Mouse (Mus musculus) frontal cortex, postnatal 10 days (tissue): ENCODE results near the gene Coro2b.

ENCODE experiments used
- DNase-seq, 2 experiments: peaks; one replicate each; pipeline ENCODE4 v3.0.0; 2022; ENCODE audit warnings: low spot score in 2 of 2, mixed read lengths in 1 of 2

Gene Coro2b

GRCm38 (mm10) chr9:62513492-62514133, 23.2 kb downstream of the Coro2b start:
- DNase-seq, result no peak

- DNase-seq, result no peak
Measured at GRCm38 (mm10) chr9:62510530-62510936, 26.3 kb downstream of the Coro2b start.

GRCm38 (mm10) chr9:62509617-62510016, 27.2 kb downstream of the Coro2b start:
- DNase-seq, result no peak

GRCm38 (mm10) chr9:62508740-62509524, 27.9 kb downstream of the Coro2b start:
- no peak for DNase-seq

- no peak for DNase-seq
Measured at GRCm38 (mm10) chr9:62506467-62507067, 30.3 kb downstream of the Coro2b start.

- no peak for DNase-seq
Measured at GRCm38 (mm10) chr9:62504129-62504528, 32.7 kb downstream of the Coro2b start.

- no peak for DNase-seq
Measured at GRCm38 (mm10) chr9:62502361-62502760, 34.5 kb downstream of the Coro2b start.

- no peak for DNase-seq
Measured at GRCm38 (mm10) chr9:62501566-62501965, 35.3 kb downstream of the Coro2b start.

- no peak for DNase-seq
Measured at GRCm38 (mm10) chr9:62500007-62500406, 36.8 kb downstream of the Coro2b start.

GRCm38 (mm10) chr9:62498945-62499344, 37.9 kb downstream of the Coro2b start:
- no peak for DNase-seq

- DNase-seq, result no peak
Measured at GRCm38 (mm10) chr9:62497135-62498092, 39.4 kb downstream of the Coro2b start.

GRCm38 (mm10) chr9:62492306-62492990, 44.4 kb downstream of the Coro2b start:
- no peak for DNase-seq

- DNase-seq, result peak in 1 of 2 experiments; percentile 42
Measured at GRCm38 (mm10) chr9:62491611-62492010, 45.2 kb downstream of the Coro2b start.

- no peak for DNase-seq
Measured at GRCm38 (mm10) chr9:62491104-62491503, 45.7 kb downstream of the Coro2b start.

GRCm38 (mm10) chr9:62484107-62484506, 52.7 kb downstream of the Coro2b start:
- DNase-seq, result peak; percentile 46 to 55

GRCm38 (mm10) chr9:62482788-62483187, 54.1 kb downstream of the Coro2b start:
- DNase-seq, result no peak

- no peak for DNase-seq
Measured at GRCm38 (mm10) chr9:62480898-62481642, 55.8 kb downstream of the Coro2b start.

- no peak for DNase-seq
Measured at GRCm38 (mm10) chr9:62480149-62480548, 56.7 kb downstream of the Coro2b start.

- peak; percentile 72 to 83 for DNase-seq
Measured at GRCm38 (mm10) chr9:62476782-62477487, 59.9 kb downstream of the Coro2b start.

- DNase-seq, result no peak
Measured at GRCm38 (mm10) chr9:62474206-62474605, 62.6 kb downstream of the Coro2b start.
